Mouse (Mus musculus) heart, adult 2 months (tissue): ENCODE results near the gene Rpl10a.

Experiments
- CTCF ChIP-seq: fragments of 200-600 bp; IDR thresholded peaks from 2 replicates; pipeline ENCODE4 v1.8.1; 2022; ENCODE audit warnings: antibody characterized with exemption, mild to moderate bottlenecking, moderate library complexity
- EP300 ChIP-seq: fragments of 200-500 bp; IDR thresholded peaks from 2 replicates; pipeline ENCODE4 v1.6.1; 2011; ENCODE audit warnings: low read depth, low read length, control low read depth; ENCODE audit not compliant: insufficient read depth
- POLR2A ChIP-seq: fragments of 200-500 bp; IDR thresholded peaks from 2 replicates; pipeline ENCODE4 v1.6.1; 2011; ENCODE audit warnings: mild to moderate bottlenecking, low read depth, low read length, control low read depth; ENCODE audit not compliant: insufficient read depth

DNA sequence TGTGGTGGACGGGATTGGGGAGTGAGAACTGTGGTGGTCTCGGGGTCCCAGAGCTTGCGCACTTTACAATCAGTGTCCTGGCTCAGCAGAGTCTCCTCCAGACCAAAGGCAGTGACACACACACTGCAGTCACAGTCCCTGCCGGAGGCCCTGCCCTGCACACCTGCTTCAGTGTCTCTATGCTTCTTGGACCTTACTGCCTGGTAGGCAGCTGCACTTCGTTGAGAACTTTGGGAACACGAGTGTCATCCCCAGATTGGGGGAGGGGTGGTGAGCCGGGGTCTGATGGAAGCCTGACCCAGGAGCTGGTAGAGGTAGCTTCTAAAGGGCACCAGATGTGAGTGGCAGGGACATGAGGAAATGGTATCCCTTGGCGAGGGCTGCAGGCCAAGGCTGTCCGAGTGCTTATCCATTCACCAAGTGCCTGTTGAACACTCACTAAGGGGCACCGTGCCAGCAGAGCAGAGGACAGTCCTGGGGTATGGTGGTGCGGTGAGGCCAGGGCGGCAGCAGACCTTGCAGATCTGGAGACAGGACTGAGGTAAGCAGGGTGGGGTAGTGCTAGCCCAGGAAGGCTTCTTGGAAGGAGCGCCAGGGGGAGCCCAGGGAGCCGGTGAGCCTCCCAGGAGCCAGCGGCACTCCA lies 48.4 kb upstream of the Rpl10a start:
- TF ChIP-seq CTCF: no peak
- TF ChIP-seq POLR2A: no peak
- no peak for TF ChIP-seq EP300
